Mouse (Mus musculus) spleen, adult 2 months (tissue): ENCODE measurements at regions not wholly inside any gene's neighbourhood (a gene's known extent, or its start where the extent isn't known, plus 50 kb on each side); places are given as distances from the start of the nearest gene placed in this dataset.

Experiments
- CTCF ChIP-seq: fragments of 200-500 bp; IDR thresholded peaks from 2 replicates; pipeline ENCODE4 v1.5.1; 2011; ENCODE audit warnings: mild to moderate bottlenecking, inconsistent platforms; ENCODE audit not compliant: insufficient read depth, insufficient read length, insufficient replicate concordance; ENCODE audit errors: extremely low read depth
- POLR2A ChIP-seq: fragments of 200-500 bp; IDR thresholded peaks from 2 replicates; pipeline ENCODE4 v1.6.1; 2011; ENCODE audit warnings: low read depth, low read length, inconsistent platforms

DNA sequence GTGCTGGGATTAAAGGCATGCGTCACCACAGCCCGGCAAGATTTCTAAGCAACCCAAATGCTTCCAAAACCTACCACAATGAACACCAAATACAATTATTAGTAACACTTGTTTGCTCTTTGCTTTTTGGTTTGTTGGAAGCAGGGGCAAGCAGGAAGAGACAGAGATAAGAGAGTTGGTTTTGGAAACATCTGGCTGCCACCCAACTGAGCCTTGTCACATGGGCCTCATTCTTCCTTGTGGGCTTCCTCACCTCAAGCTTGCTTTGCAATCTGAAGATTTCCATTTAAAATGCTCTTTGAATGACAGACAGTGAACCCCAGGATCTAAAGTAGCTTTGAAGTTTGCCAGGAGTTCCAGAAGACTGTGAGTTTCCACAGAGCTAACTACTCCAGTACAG is 60.6 kb upstream of the Tle4 start:
- no peak for TF ChIP-seq CTCF
- no peak for TF ChIP-seq POLR2A
